Mouse (Mus musculus) megakaryocyte, embryonic 14.5 days (primary cell): ENCODE results near the gene Ccdc89.

Experiments used
- FLI1 ChIP-seq: IDR thresholded peaks from 2 replicates; pipeline ENCODE4 v1.6.1; 2012; ENCODE audit warnings: low read length, inconsistent platforms, mixed read lengths
- GATA1 ChIP-seq: IDR thresholded peaks from 3 replicates; pipeline ENCODE4 v1.6.1; 2012; ENCODE audit warnings: mixed read lengths, low read length, inconsistent platforms, borderline replicate concordance

DNA sequence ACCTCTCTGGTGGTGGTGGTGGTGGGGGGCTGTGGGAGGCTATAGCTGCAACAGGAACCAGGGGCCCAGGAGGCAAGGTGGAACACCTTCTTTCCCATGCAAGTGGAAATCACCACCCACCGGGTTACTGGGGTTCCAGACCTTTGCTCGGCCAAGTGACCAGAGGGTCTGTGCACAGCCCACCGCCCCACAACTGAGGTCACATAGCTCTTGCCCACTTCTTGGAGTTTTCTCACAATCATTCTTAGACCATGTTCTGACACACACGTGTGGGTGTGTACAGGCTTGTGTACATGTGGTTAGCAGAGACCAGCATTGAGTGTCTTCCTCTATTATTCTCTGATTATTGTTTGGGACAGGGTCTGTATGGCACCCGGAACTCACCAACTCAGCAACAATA is 35.1 kb downstream of the Ccdc89 start:
- TF ChIP-seq GATA1 (no peak), FLI1 (no peak)
